Mouse (Mus musculus): ENCODE results near the gene Pdpk1.

Pdpk1 gene

DNA sequence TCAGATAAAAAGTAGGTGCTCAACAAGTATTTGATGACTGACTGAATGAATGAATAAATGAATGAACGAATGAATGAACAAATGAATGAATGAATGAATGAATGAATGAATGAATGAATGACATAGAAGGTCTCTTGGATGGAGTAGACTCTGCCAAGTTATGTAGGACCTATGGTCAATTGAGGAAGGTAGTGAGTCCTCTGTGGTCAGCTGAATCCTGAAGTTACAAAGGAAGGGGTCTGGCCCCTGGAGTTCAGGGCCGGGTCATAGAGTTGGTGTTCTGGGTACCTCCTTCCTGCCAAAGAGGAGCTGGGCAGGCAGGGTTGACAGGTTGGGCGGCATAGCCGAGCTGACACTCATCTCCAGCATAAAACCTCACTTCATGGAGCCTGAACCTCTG, 112.9 kb downstream of the Pdpk1 start, which contains the start of gene Prss27:
TSS of gene Prss27 (plus strand) at position 301 of the 400 bp plus-strand sequence.
- ChIA-PET CTCF (interaction anchor here in 1 of 4 experiments (0.9 kb wide), 2 partner anchors 23 to 44 kb away, joined by 3 read pairs; no protein-coding TSS in a partner anchor), POLR2A (interaction anchor here in 2 of 4 experiments (0.6 to 6.3 kb wide), 14 partner anchors 10 to 490 kb away, joined by 3 to 43 read pairs (median 4); partner anchors contain the start of genes Ccnf (in 1 of the 2), Kctd5 (in 1 of the 2) and Traf7 (in 1 of the 2))

DNA sequence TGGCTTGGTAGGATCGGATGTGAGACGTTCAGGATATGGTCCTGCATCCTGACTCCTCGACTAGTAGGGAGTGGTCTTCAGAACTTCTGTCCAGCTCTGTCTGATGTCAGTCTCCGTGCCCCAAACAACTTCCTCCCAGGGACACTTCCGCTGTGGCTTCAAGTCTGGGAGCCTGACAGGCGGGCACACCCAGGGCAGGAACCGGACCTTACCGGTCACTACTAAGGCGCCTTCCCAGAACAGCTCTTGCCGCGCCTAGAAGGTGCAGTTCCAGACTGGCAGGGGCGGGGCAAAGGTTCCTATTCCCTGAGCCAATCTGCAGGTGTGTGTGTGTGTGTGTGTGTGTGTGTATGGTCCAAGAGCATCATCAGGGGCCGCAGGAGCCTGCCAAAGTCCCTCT, 113.4 kb downstream of the Pdpk1 start:
- ChIA-PET POLR2A (interaction anchor here in 2 of 4 experiments (0.8 to 6.3 kb wide), 11 partner anchors 13 to 490 kb away, joined by 3 to 43 read pairs (median 4); partner anchors contain the start of gene Traf7 (in 1 of the 2)), CTCF (interaction anchor here in 2 of 4 experiments (0.7 to 0.9 kb wide), 3 partner anchors 8 to 94 kb away, joined by 3 to 8 read pairs (median 5); no protein-coding TSS in a partner anchor)

DNA sequence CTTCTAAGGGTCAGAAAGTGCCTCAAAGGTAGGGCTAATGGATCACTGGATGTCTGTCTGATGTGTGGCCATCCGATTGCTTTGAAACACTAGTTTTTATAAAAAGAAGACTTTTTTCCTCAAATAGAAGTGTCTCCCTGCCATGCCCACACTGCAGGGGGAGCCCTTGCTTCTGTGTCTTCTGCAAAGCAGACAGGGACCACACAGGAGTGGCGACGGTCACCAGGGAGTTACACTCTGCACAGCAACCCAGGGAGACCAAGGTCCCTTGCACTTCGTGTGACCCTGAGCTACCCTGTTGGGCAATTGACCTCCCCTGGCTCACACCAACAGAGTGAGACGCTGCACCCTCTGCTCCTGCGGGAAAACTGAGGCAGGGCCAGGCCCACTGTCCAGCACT, 113.8 kb downstream of the Pdpk1 start:
- ChIA-PET CTCF (interaction anchor here in 2 of 4 experiments (0.7 to 0.9 kb wide), 3 partner anchors 9 to 95 kb away, joined by 3 to 8 read pairs (median 5); no protein-coding TSS in a partner anchor), POLR2A (interaction anchor here in 2 of 4 experiments (0.8 to 6.3 kb wide), 14 partner anchors 8 to 491 kb away, joined by 3 to 43 read pairs (median 4); partner anchors contain the start of genes Kctd5 (in 1 of the 2) and Traf7 (in 1 of the 2))

DNA sequence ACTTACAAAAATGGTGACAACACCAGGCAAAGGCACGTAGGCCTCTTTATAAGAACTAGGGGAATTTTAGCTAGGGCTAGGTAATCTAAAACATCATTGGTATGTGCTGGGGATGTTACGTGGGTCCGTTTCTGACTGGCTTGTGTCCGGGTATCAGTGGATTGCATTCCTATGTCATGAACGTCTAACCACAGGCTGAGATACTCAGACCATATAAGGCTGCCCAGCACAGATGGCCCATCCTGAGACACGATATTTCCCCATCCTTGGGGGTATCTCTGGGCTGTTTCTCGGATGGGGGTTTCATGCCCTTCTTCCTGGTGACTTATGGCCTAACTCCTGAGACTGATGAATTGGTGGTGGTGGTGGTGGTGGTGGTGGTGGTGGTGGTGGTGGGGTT, 115.6 kb downstream of the Pdpk1 start:
- ChIA-PET POLR2A (interaction anchor here in 2 of 4 experiments (0.7 to 6.3 kb wide), 6 partner anchors 8 to 232 kb away, joined by 3 to 43 read pairs (median 5); no protein-coding TSS in a partner anchor), CTCF (interaction anchor here in 1 of 4 experiments (0.6 kb wide), 2 partner anchors 98 to 104 kb away, joined by 4 to 8 read pairs; no protein-coding TSS in a partner anchor)

DNA sequence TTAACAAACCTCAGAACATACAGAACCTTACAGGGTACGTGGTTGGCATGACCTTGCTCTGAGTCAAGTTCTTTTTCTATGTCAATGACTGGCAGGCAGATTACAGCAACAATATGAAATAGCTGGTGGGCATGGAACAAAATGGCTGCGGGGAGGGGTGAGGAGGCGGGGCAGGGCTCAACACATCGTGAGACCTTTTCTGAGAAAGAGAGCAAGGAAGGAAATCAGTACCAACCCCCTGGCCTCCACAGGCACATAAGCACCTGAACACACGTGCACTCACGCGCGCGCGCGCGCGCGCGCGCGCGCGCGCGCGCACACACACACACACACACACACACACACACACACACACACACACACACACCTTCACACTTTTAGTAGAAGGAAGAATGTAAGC, 120.2 kb downstream of the Pdpk1 start:
- CTCF ChIA-PET = interaction anchor here in 3 of 4 experiments (0.6 to 1.6 kb wide), 9 partner anchors 9 to 99 kb away, joined by 3 to 5 read pairs (median 4); no protein-coding TSS in a partner anchor

DNA sequence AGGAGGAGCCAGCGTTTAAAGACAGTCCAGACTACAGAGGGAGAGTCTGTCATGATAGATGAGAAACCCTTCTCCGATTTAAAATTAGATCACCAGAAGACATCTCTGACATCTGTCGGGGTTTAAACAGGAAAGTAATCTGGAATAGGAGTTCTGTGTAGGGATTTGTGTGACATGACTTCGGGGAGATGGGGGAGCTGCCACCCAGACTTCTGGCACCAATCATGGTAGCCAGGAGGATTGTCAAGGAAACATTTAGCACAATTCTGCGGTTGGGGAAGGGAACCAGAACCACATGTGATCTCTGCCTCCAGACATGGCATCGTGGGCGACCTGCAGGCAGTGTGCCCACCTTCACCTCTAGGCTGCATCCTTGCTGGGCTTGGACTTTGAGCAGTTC, 121.2 kb downstream of the Pdpk1 start:
- POLR2A ChIA-PET = interaction anchor here in 2 of 4 experiments (0.6 to 4.3 kb wide), 13 partner anchors 8 to 385 kb away, joined by 3 to 32 read pairs (median 5); partner anchors contain the start of genes Elob (in 1 of the 2) and Rnps1 (in 1 of the 2)
- CTCF ChIA-PET = interaction anchor here in 1 of 4 experiments (1.1 kb wide), 1 partner anchor 66 kb away, joined by 3 read pairs; no protein-coding TSS in a partner anchor

More for the DNA sequence above, 120.2 kb downstream of the Pdpk1 start:
- POLR2A ChIA-PET = interaction anchor here in 3 of 4 experiments (0.6 to 4.3 kb wide), 32 partner anchors 8 to 497 kb away, joined by 3 to 32 read pairs (median 4); partner anchors contain the start of genes Atp6v0c (in 2 of the 3), Ccnf (in 2 of the 3), Elob (in 1 of the 3) and Kctd5 (in 1 of the 3)
